Mouse (Mus musculus) large intestine, adult 2 months (tissue): Measurements from ENCODE around the gene Lcn2. TPM values are rescaled to one million over a fixed set of nuclear protein-coding genes. Genes with fewer than 3 reads are reported as not detected.
"Not testable (repeated sequence)": the region's sequence is repeated elsewhere in the genome, so short reads cannot be mapped to it uniquely, and the experiment has no call there.

Experiments used
- DNase-seq: peaks from one replicate; pipeline ENCODE4 v3.0.0-alpha.2; 2012; ENCODE audit warnings: low read depth, low spot score
- WGBS: fragments of 180-500 bp; shearing (Covaris S2); methylation state at CpG from one replicate; pipeline ENCODE4 v1.1.7; 2018; 5-methylcytosine and 5-hydroxymethylcytosine counted together
- polyA plus RNA-seq: library from polyadenylated mRNA; depleted of rRNA; stranded (reverse); fragments of >200 nt; gene quantifications from 2 replicates; pipeline ENCODE4 v1.2.3, GENCODE M21; 2012

Gene Lcn2
- polyA plus RNA-seq, 1 experiment = 18.0 TPM

DNA sequence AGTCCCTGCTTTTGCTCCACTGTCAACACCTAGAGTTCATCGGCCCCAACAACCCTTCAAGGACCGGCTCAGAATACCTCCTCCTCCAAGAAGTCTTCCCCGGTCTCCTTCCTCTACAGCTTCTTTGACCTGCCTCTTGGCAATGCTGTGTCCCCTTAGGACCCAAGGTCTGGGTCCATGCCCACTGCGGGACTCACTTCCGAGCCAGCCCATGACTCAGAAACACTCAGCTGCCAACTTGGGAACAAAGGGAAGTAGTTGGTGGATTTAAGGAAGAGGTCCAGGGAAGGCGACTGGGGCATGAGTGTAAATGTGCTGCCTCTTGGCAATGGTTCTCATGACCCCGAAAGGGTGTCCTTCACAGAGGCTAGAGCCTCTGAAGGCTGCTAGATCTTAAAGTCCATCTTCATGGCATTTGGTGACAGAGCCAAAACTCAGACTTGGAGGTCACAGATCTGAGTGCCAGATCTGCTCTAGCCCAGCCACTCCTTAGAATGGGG lies 8.0 kb downstream of the Lcn2 start:
- 76% methylated on average over 7 of the region's 7 CpGs for WGBS
- DNase-seq = no peak

DNA sequence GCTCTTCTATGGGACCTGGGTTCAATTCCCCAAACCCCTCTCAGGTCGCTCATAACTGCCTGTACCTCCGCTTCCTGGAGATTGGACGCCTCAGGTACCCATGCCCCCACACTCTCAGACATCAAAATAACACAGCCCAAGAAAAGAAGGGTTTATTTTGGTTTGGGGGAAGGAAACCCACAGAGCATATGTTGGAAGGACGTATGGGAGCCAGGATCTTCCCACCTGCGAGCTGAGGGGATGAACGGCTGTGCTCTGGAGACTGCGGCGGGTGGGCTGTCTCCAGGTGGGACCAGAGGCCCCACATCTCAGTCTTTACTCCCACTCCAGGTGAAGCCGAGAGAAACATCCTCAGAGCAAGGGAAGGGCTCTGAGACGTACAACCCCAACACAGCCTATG lies 11.1 kb downstream of the Lcn2 start:
- DNase-seq = no peak
- 94% methylated on average over 10 of the region's 10 CpGs for whole genome bisulfite sequencing

DNA sequence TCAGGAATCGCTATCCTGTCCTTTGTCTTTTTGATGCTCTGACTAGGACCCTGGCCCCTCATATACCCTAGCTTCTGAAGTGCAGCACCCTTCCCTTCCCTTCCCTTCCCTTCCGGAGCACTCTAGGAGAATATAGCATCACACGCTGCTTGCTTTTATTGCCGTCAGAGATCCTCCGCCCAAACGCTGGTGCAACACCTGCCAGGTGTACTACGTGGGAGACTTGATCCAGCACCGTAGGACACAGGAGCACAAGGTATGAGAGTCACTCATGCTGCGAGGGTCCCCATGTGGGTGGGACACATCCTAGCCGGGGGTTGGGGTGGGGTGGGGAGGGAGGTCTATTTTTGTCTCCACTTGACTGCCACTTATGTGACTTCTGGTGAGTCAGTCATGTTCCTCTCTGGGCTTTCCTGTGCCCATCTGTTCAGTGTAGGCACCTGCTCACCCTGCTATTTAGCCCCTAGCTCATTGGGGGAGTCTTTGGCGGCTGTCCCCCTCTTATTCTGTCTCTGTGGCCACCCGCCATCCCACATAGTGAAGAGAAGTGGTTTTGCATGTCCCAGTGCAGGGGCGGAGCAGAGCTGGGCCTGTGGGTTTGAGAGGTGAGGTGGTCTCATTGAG lies 12.6 kb downstream of the Lcn2 start:
- DNase-seq = no peak

DNA sequence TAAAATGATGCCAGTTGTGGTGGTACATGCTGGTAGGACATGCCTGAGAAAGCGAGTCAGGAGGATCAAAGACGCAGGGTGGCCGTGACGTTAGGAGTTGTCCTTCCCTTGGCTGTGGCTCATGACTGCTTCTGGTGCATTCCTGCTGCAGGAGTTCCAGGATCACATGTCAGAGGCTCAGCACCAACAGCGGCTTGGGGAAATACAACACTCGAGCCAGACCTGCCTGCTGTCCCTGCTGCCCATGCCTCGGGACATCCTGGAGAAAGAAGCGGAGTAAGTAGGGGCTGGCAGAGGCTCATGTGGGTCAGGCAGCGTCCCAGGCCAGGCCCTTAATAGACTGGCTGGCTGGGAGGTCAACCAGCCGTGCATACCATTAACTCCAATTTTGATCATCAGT lies 13.9 kb downstream of the Lcn2 start:
- 91% methylated on average over 10 of the region's 10 CpGs for WGBS
- no peak for DNase-seq

More for the DNA sequence above, 12.6 kb downstream of the Lcn2 start:
- WGBS = 70% methylated on average over 13 of the region's 13 CpGs

DNA sequence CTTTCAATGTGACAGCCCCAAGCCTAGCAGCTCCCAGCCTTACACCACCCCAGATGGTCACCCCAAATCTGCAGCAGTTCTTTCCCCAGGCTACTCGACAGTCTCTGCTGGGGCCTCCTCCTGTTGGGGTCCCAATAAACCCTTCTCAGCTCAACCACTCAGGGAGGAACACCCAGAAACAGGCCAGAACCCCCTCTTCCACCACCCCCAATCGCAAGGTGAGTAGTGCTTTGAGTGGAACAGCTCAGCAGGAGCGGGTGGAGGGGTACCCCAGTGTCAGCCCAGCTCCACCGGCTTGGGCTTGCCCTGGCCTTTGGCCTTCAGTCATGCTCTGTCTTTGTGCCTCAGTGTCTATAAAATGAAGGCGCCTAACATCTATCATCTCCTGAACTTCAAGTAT lies 20.7 kb downstream of the Lcn2 start:
- WGBS = 91% methylated on average over 5 of the region's 5 CpGs

DNA sequence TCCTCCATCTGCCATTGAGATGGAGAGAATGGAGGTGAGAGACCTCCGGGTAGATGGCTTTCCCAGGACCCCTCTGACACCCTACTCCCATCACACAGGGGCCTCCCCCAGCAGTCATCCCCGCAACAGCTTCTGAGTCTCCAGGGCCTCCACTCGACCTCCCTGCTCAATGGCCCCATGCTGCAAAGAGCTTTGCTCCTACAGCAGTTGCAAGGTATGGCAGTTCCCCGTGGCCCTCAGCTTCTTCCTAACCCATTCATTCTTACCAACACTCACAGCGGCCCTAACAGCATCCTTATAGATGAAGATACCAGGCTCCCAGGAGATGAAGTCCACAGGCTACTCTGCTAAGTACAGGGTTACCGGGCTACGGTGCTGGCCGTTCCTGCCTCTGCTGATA lies 23.9 kb downstream of the Lcn2 start:
- no peak for DNase-seq
- 85% methylated on average over 8 of the region's 8 CpGs for WGBS

More for the DNA sequence above, 20.7 kb downstream of the Lcn2 start:
- DNase-seq = no peak

DNA sequence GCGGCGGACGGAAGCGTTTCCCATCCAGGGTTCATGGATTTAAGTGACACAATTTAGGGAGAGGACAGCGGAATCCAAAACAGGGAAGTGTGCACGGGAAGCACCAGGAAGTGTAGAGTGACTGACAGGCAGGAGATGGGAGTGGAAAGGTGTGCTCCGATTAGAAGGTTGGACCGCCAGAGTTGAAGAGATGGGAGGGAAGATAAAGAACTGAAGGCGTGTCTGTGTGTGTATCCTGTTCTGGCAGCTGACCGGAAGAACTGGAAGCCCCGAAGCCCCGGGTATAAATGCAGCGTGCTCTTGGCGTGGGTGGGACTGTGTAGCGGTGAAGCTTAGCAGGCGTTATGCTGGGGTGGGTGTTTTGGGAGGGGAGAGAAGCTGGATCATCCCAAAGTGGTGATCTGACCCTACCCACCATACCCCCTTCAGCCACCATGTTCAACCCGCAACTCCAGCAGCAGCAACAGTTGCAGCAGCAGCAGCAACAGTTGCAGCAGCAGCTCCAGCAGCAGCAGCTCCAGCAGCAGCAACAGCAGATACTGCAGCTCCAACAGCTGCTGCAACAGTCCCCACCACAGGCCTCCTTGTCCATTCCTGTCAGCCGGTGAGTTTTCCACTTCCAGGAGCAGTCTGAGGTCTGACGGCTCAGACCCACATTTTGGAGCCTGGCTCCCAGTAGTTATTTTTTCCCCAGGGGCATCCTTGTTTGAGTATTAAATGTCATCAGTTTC lies 24.5 kb downstream of the Lcn2 start:
- 6% methylated on average over 19 of the region's 19 CpGs for WGBS
- DNase-seq = no peak

DNA sequence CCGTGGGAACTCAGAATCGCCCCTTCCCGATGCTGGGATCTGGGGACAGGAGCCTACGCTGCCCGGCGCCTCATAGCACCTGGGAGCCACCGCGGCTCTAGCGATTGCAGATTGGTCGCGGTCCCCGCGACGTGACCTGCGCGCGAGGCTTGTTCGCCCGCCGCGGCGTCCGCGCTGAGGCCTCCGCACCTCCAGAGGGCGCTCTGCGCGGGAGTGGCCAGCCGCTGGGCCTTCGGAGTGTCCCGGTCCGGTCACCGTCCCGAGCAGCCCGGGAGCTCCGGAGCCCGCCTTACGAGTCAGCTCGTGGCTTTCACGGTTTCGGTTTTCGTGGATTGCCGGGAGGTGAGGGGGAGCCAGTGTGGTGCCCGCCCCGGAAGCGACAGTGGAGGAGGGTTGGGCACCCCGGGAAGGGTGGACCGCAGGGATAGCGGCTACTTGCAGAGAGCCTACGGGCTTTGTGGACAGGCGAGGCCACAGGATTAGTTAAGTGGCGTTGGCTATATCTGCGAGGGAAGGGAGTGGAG lies 25.2 kb downstream of the Lcn2 start:
- DNase-seq = peak; percentile 70
- WGBS = under 1% methylated on average over 53 of the region's 53 CpGs

DNA sequence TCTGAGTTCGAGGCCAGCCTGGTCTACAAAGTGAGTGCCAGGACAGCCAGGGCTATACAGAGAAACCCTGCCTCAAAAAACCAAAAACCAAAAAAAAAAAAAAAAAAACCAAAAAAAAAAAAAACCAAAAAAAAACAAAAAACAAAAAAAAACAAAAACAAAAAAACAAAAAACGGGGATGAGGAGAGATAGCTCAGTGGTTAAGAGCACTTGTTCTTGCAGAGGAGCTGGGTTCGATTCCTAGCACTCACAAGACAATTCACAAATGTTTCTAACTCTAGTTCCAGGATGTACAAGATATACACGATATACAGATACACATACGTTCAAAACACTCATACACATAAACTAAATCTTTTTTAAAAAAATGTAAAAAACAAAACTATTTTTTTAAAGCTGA lies 25.8 kb downstream of the Lcn2 start:
- WGBS = 22% methylated on average over 5 of the region's 5 CpGs
- not testable (repeated sequence) for DNase-seq

DNA sequence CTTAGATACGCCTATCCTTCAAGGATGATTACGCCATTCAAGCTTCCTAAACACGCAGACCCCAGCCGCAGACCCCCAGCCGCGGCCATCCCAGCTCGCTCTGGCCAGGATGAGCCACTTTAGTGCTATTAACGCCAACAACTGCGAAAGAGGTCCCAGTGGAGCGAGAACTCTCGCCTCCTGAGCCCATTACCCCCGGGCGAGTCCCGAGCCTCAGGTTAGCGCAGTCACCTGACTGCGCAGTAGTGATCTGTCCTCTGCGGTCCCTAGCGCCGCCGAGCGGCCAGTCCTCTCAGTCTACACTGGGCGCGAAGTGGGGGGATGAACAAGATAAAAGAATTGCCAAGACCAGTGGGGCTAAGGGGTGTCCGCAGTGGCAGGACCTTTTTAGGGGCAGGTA lies 26.6 kb downstream of the Lcn2 start:
- WGBS = 3% methylated on average over 24 of the region's 24 CpGs
- no peak for DNase-seq

DNA sequence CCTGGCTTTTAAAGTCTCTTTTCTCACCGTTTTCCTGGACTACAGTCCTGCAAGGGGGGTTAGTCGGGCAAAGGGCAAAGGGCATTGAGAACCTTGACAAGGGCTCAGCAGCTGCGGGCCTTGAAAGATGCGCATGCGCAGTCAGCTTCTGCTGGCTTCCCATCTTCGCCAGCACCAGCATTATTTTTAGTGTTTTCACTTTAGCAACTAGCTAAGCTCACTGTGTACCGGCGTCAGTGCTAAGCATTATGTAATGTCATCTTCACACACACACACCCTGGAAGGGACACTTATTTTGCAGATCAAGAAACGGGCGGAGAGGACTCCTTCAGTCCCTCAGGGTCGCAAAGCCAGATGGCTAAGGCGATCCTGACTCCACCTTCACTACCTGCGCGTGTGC lies 27.3 kb downstream of the Lcn2 start:
- 5% methylated on average over 14 of the region's 14 CpGs for WGBS
- DNase-seq = peak; percentile 70

DNA sequence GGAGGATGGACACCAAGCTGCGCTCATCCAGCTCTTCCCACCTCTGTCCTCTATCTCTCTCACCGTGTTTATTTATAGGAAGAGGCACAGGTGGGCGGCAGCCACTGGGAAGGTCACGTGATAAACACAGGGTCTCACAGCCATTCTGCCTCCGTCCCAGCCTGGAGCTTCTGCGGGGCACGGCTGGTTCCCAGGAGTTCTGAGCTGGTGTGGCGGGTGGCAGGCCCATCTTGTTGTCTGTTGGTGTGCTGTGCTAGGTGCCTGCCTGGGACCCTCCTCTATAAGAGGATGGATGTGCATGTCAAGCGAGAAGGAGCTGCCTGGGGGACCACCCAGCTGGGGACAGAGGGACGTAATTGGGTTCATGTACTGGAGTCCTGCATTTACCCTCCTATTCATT lies 29.7 kb downstream of the Lcn2 start:
- 81% methylated on average over 10 of the region's 10 CpGs for WGBS
- DNase-seq = no peak

DNA sequence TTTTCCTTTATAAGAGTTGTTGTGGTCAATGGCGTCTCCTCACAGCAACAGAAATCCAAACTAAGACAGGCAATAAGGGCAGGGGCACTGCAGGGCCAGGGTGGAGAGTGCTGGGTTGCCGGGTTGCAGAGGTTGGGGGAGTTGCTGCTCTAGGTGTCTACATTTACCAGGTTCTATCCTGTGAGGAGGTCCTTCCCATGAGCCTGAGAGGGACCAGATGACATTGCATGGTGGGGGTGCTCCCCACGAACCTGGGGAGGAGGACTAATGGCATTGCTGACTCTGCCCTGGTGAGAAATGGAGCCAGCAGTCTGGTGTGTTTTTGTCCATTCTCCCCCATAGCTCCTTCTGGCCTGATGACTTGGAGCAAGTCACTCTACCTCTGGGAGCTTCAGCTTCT lies 30.3 kb downstream of the Lcn2 start:
- 66% methylated on average over 3 of the region's 3 CpGs for WGBS
- no peak for DNase-seq

DNA sequence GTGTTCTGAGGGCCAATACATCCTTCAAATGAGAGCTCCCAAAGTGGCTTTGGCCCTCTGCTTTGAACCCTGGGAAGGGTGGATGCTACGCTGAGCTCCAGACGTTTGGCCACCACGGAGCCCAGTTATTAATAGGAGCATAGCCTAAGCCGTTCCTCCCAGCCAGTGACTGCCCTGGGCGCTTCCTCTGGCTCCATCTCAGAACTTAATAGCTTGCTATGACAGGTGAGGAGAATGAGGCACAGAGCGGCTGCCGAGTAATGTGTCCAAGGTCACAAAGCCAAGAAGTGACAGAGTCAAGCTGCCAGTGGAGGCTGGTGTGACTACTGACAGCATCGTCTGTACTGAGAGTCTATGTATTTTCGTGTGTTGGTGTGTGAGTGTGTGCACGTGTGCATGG lies 31.8 kb downstream of the Lcn2 start:
- 77% methylated on average over 10 of the region's 10 CpGs for WGBS
- no peak for DNase-seq

DNA sequence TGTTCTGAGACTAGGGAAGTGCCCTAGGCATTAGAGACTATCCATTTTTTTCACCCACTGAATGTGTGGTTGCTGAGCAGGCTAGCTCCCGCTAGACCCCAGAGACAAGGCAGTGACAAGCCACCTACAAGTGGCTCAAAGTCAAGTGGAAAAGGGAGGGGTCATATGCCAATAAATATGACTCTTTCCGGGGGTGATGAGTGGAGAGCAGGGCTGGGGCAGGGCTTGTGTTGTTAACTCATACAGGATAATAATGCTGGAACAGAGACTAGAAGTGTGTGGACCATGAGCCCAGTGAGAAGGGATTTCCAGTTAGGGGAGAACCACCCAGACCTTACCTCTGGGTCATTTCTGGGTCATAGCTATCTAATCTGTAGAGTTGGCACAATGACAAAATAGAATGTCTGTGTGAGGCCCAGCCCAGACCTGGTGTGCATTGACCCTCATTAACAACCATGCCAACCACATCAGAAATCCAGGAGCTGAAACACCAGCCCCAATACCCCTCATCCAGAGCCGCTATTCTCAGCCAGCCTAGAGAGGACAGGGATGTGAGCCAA lies 33.6 kb downstream of the Lcn2 start:
- WGBS = 52% methylated on average over 3 of the region's 3 CpGs

DNA sequence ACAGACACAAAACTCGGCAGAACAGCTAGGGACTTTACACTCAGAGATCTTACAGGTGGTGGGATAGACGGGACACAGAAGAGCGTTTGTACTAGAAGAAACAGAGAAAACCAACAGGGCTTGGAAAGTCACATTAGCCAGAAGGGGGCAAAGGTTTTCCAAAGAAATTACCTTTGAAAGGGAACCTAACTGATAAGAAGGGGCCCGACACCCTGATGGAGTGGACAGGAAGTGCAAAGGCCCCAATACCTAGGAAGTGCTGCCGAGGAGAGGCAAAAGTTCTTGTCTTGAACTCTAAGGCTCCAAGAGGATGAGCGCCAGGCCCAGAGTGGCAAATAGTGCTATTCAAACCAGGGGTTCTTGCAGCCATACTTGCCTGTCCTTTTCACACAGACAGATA lies 34.2 kb downstream of the Lcn2 start:
- DNase-seq = no peak
- 37% methylated on average over 6 of the region's 6 CpGs for WGBS

More for the DNA sequence above, 33.6 kb downstream of the Lcn2 start:
- DNase-seq = no peak

DNA sequence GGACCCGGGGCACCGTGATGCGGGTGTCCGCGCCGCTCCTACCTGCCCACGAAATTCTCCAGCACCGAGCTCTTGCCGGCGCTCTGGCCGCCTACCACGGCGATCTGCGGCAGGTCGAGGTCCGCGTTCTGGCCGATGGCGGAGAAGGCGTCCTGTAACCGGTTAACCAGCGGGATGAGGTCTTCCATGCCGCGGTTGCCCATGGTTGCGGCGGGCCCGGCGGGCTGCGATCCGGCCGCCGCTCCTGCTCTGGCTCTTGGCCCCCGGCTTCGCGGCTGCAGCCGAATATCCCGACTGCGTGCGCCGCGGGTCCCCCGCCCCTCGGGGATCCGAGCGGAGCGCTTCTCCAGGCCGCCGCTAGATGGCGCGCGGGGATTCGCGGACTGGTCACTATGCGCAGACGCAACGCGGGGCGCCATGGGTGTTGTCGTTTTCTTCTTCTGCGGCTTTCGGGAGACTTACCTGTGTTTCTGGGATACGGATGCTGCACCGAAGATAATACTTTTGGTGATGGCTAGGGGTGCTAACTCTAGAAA lies 35.0 kb downstream of the Lcn2 start, which contains the start of gene Dnm1:
TSS of gene Dnm1 (minus strand) at position 332 of the 536 bp plus-strand sequence.
- DNase-seq = no peak
- WGBS = under 1% methylated on average over 63 of the region's 63 CpGs

DNA sequence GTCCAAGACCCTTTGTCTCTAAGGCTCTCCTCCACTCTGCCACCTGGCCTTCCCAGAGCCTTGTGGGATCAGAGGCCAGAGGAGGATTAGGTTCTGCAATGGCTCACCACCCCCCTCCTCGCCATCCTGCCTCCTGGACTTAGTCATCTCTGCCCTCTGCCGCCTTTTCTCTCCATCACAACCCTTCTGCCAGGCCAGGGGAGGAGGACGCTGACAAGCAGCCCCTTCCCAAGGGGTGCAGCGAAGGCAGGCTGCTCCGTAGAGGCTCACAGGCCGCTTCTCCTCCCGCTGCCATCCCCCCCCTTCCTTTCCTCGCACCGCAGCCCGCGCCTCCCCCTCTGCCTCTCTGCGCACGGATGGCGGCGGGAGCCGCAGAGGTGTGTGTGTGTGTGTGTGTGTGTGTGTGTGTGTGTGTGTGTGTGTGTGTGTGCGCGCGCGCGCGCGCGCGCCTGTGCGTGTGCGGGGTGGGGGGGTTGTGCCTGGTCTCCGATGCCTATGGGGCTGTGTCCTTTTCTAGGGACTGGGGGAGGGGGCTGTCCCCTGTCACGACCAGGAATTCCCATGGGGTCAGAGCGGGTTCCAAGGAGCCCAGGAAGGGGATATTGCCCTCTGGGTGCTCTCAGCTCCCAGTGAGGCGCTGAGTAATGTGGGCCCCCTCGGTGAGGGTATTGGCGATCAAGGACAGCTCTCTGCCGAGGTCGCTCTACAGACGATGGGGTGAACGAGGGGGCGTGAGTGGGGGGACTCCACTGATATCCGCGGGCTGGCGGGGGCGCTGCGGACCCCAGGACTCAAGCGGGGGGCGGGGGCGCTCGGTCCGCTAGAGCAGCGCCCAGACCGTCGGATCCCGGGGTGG lies 35.7 kb downstream of the Lcn2 start, which contains the start of gene Ciz1:
TSS of gene Ciz1 (plus strand) at position 177 of the 856 bp plus-strand sequence.
- 1% methylated on average over 52 of the region's 52 CpGs for WGBS
- no peak for DNase-seq

DNA sequence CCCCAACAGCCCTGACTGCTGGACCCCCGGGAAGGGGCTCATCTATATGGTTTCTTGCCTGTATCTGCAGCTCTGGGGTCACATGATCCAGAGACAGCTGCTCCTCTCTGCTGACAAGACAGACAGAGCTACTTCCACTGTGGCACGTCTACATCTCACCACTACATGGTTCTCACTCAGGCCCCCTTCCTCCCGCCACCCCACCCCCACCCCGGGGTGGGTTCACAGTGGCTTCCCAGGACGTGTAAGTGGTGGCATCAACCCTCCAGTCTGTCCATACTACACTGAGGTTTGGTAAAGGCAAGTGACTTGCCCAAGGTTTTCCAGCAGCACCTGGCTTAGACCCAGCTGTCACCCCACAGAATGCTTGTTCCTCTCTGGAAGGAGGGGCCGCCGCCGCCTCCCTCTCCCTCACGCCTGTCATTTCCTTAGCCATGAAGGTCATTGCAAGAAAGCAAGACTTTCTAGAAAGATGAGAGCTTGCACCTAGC lies 36.5 kb downstream of the Lcn2 start:
- 47% methylated on average over 9 of the region's 9 CpGs for WGBS
- no peak for DNase-seq
